22 mouse cellular contexts compared by ENCODE assay signal in genomic region chr2:13224546-13224945, GRCm38 (mm10). TPM values are rescaled to one million over a fixed set of nuclear protein-coding genes. Genes with fewer than 3 reads are reported as not detected.
DNase-seq lines count a peak whose midpoint lies in the region; ATAC-seq and TF ChIP-seq lines count a peak whose summit lies in the region.
"Had no signal": no experiment of that assay in that cellular context is flagged by ENCODE, and none has a peak within 500 bp of the region (broad histone marks: within the 10 kb centered on the region; RNA-seq: fewer than 3 reads in every experiment).

No protein-coding gene starts in this region.

- no peak for ATAC-seq in megakaryocyte-erythroid progenitor cell, adult 5-6 weeks (replicated peaks; ENCODE audit: low FRiP score, low TSS enrichment, poor library complexity, severe bottlenecking)
- ATAC-seq: forebrain, postnatal 0 days; hindbrain, postnatal 0 days had no signal

- H3K27me3 ChIP-seq in spleen, adult 2 months (ENCODE audit: control insufficient read depth, insufficient read depth, low read length): no peaks in the 10 kb centered on the region
- H3K27me3 ChIP-seq in MEL (ENCODE audit: control insufficient read depth in 1 of 2, insufficient read depth in 2 of 2, low read length in 2 of 2): no peaks in the 10 kb centered on the region
- H3K27me3 ChIP-seq: embryonic facial prominence, embryonic 15.5 days; heart, embryonic 13.5 days; limb, embryonic 15.5 days; liver, embryonic 15.5 days had no signal

- no peaks in the 10 kb centered on the region for H3K9me3 ChIP-seq in MEL (replicated peaks; ENCODE audit: insufficient read depth, low read length)
- H3K9me3 ChIP-seq: embryonic facial prominence, embryonic 15.5 days; heart, embryonic 13.5 days; limb, embryonic 15.5 days; liver, embryonic 15.5 days had no signal

- peaks cover 9% of the 10 kb centered on the region for H3K4me1 ChIP-seq in spleen, adult 2 months (ENCODE audit: control insufficient read depth, insufficient read depth, insufficient read length)
- H3K4me1 ChIP-seq in MEL (ENCODE audit: control insufficient read depth in 1 of 2, insufficient read depth in 2 of 2, low read length in 2 of 2): peaks cover 10 to 12% of the 10 kb centered on the region in 2 experiments
- H3K4me1 ChIP-seq: embryonic facial prominence, embryonic 15.5 days; limb, embryonic 15.5 days; liver, embryonic 15.5 days had no signal

- no peak for TF ChIP-seq CTCF in spleen, adult 2 months (IDR thresholded peaks at IDR 0.05; ENCODE audit: extremely low read depth, insufficient read depth, insufficient read length, insufficient replicate concordance)
- no peak for TF ChIP-seq CTCF in MEL (IDR thresholded peaks at IDR 0.05 in 2 of 3, conservative IDR thresholded peaks at IDR 0.05 in 1 of 3; ENCODE audit: control insufficient read depth in 1 of 3, insufficient read depth in 1 of 3, low read depth in 2 of 3, low read length in 3 of 3, poor library complexity in 1 of 3, severe bottlenecking in 1 of 3)

- TF ChIP-seq POLR2A in spleen, adult 2 months (IDR thresholded peaks at IDR 0.05; ENCODE audit: low read depth, low read length): no peak
- no peak for TF ChIP-seq POLR2A in MEL (IDR thresholded peaks at IDR 0.05; ENCODE audit: control insufficient read depth in 1 of 2, insufficient read depth in 1 of 2, low read depth in 1 of 2, low read length in 2 of 2, poor library complexity in 1 of 2)

- H3K27ac ChIP-seq in spleen, adult 2 months (ENCODE audit: insufficient read depth, low read length): peak overlapping the region; percentile 46
- no peak overlapping the region for H3K27ac ChIP-seq in MEL (ENCODE audit: control insufficient read depth, low read depth, low read length)
- H3K27ac ChIP-seq: embryonic facial prominence, embryonic 15.5 days; gastrocnemius, adult 2 months; heart, embryonic 13.5 days; hindbrain, postnatal 0 days; limb, embryonic 15.5 days; liver, embryonic 15.5 days had no signal

- TF ChIP-seq RAD21 in MEL (IDR thresholded peaks at IDR 0.05; ENCODE audit: low read depth, low read length): no peak

- no peaks in the 10 kb centered on the region for H3K79me2 ChIP-seq in MEL (ENCODE audit: control insufficient read depth, insufficient read depth, low read length, poor library complexity)

- TF ChIP-seq EP300 in MEL (IDR thresholded peaks at IDR 0.05; ENCODE audit: low read depth in 1 of 2, low read length in 2 of 2): peak in 1 of 2 experiments; percentile 35; a peak in 2 of 4 replicates

- no peak overlapping the region for H3K4me3 ChIP-seq in spleen, adult 2 months (ENCODE audit: extremely low read depth, insufficient read depth, insufficient read length)
- no peak overlapping the region for H3K4me3 ChIP-seq in MEL (ENCODE audit: control insufficient read depth in 1 of 2, insufficient read depth in 1 of 2, low read depth in 2 of 2, low read length in 2 of 2)
- H3K4me3 ChIP-seq: embryonic facial prominence, embryonic 15.5 days; gastrocnemius, adult 2 months; heart, embryonic 13.5 days; limb, embryonic 15.5 days; liver, embryonic 15.5 days; myocyte had no signal

- 22% methylated on average over 3 of the region's 3 CpGs for WGBS in spleen, adult 2 months

- H3K36me3 ChIP-seq in spleen, adult 2 months (ENCODE audit: control insufficient read depth, insufficient read depth, low read length): no peaks in the 10 kb centered on the region
- H3K36me3 ChIP-seq in MEL (ENCODE audit: control insufficient read depth in 1 of 2, insufficient read depth in 2 of 2, low read length in 2 of 2): peaks cover 2 to 12% of the 10 kb centered on the region in 2 experiments; a peak in 3 of 4 replicates
- H3K36me3 ChIP-seq: embryonic facial prominence, embryonic 15.5 days had no signal

- H3K9ac ChIP-seq in MEL (ENCODE audit: control insufficient read depth, low read depth, low read length, poor library complexity, severe bottlenecking): no peak overlapping the region
- H3K9ac ChIP-seq: embryonic facial prominence, embryonic 15.5 days; forebrain, postnatal 0 days; heart, embryonic 13.5 days; limb, embryonic 15.5 days; liver, embryonic 15.5 days had no signal

- peak; percentile 26 to 48 for DNase-seq in spleen, adult 2 months (ENCODE audit: low read depth in 1 of 2, low spot score in 2 of 2)
- no peak for DNase-seq in spleen, postnatal 14 days (ENCODE audit: low spot score in 2 of 2)
- peak; percentile 54 for DNase-seq in MEL (ENCODE audit: low read depth, low spot score)
- peak; percentile 16 for DNase-seq in induced T-regulatory cell, adult 2 months (ENCODE audit: low read depth)
- DNase-seq in thymus, postnatal 0 days (ENCODE audit: low spot score): peak; percentile 70
- DNase-seq in frontal cortex, postnatal 10 days (ENCODE audit: low spot score in 2 of 2): no peak
- DNase-seq in embryo, embryonic 10 days (ENCODE audit: low spot score): no peak
- DNase-seq: cerebellum, adult 9-11 months; embryo, embryonic 11 days; forebrain, postnatal 0 days; gastrocnemius, adult 2 months; heart, postnatal 4 days; kidney, adult 2 months; kidney, postnatal 14 days; midbrain, embryonic 14.5 days had no signal

TF ChIP-seq in MEL, 35 proteins besides CTCF, POLR2A, EP300 and RAD21:
- TF ChIP-seq GATA1 (IDR thresholded peaks at IDR 0.05; ENCODE audit: low read depth, low read length) (peak; percentile 21; the same call in 1 of the 2 replicates), ZKSCAN1 (IDR thresholded peaks at IDR 0.05; ENCODE audit: low read depth, low read length) (no peak), ELF1 (IDR thresholded peaks at IDR 0.05; ENCODE audit: low read depth, low read length) (0 out of 2 replicates have a peak, but pooled peaks have one; percentile 11), MXI1 (IDR thresholded peaks at IDR 0.05; ENCODE audit: low read depth, low read length) (0 out of 2 replicates have a peak, but pooled peaks have one; percentile 35)

RNA-seq across cellular contexts. Expression of gene Rsu1, which starts 46.7 kb away (rescaled TPM):
- polyA plus RNA-seq in spleen, adult 2 months (2012; rRNA removed): 49.1 and 60.4 TPM in 2 replicates
- total RNA-seq in MEL (2012; rRNA removed): 52.4 and 58.1 TPM in 2 replicates
- 10 to 100 TPM in 1 of 2 experiments, not detected in 1; 81.9 TPM for polyA plus RNA-seq in MEL (2012; ENCODE audit: insufficient read depth in 1 of 2, insufficient read length in 2 of 2, low read depth in 1 of 2, low replicate concordance in 2 of 2, missing spikeins in 1 of 2)
- 57.6 and 69.2 TPM in 2 replicates for polyA plus RNA-seq in thymus, postnatal 0 days (2015; fragmentation: Nextera tagmentation; extraction: Ambion mirVana)
- total RNA-seq in megakaryocyte-erythroid progenitor cell, adult 5-6 weeks (2014; fragmentation: Nextera tagmentation): 73.1 and 74.1 TPM in 2 replicates
- total RNA-seq in megakaryocyte-erythroid progenitor cell, adult 5-6 weeks (2017): 130 and 147 TPM in 2 replicates

Comparison
In these comparisons a context has a peak if more than half of its experiments do, and no peak if none do; other contexts are left out.
1. DNase-seq: peak in spleen, adult 2 months (2 of 2), MEL (single experiment), induced T-regulatory cell, adult 2 months (single experiment) and thymus, postnatal 0 days (single experiment); none in spleen, postnatal 14 days (0 of 2), frontal cortex, postnatal 10 days (0 of 2) and embryo, embryonic 10 days (single experiment).